Mouse (Mus musculus) forebrain, embryonic 15.5 days (tissue): ENCODE measurements around the gene Apaf1. TPM values are rescaled to one million over a fixed set of nuclear protein-coding genes. Genes with fewer than 3 reads are reported as not detected.

ENCODE experiments used
- ATAC-seq: fragments of 200-750 bp; cut with Nextera tagmentation; replicated peaks from 2 replicates; pipeline ENCODE4 v1.8.0; 2017; ENCODE audit warnings: mild to moderate bottlenecking, moderate TSS enrichment, moderate library complexity
- H3K27ac ChIP-seq: fragments of 300-500 bp; sonication (generic); replicated peaks from 2 replicates; pipeline ENCODE4 v1.5.1; 2015; ENCODE audit warnings: mild to moderate bottlenecking, inconsistent platforms
- H3K27me3 ChIP-seq: fragments of 300-500 bp; sonication (generic); 2 replicates; pipeline ENCODE4 v1.6.1; 2015; ENCODE audit warnings: inconsistent platforms
- H3K36me3 ChIP-seq: fragments of 300-500 bp; sonication (generic); 2 replicates; pipeline ENCODE4 v1.6.1; 2015; ENCODE audit warnings: mild to moderate bottlenecking, inconsistent platforms
- H3K4me1 ChIP-seq: fragments of 300-500 bp; sonication (generic); 2 replicates; pipeline ENCODE4 v1.6.1; 2015; ENCODE audit warnings: inconsistent platforms
- H3K4me2 ChIP-seq: fragments of 300-500 bp; sonication (generic); replicated peaks from 2 replicates; pipeline ENCODE4 v1.6.1; 2015; ENCODE audit warnings: mild to moderate bottlenecking, inconsistent platforms
- H3K4me3 ChIP-seq: fragments of 300-500 bp; sonication (generic); 2 replicates; pipeline ENCODE4 v1.5.1; 2015; ENCODE audit warnings: mild to moderate bottlenecking, inconsistent platforms
- H3K9ac ChIP-seq: fragments of 300-500 bp; sonication (generic); replicated peaks from 2 replicates; pipeline ENCODE4 v1.6.1; 2015; ENCODE audit warnings: mild to moderate bottlenecking, inconsistent platforms
- H3K9me3 ChIP-seq: fragments of 300-500 bp; sonication (generic); 2 replicates; pipeline ENCODE4 v1.6.1; 2016; ENCODE audit warnings: inconsistent platforms
- WGBS: fragments of 180-500 bp; shearing (Covaris S2); methylation state at CpG from one replicate; pipeline ENCODE4 v1.1.7; 2015; ENCODE audit warnings: mixed read lengths; 5-methylcytosine and 5-hydroxymethylcytosine counted together
- polyA plus RNA-seq: library from polyadenylated mRNA; unstranded; fragments of >200 nt; fragmentation: Nextera tagmentation; extraction: Ambion mirVana; gene quantifications from 2 replicates; pipeline ENCODE4 v1.2.1, GENCODE M21; 2015

Apaf1 gene
- polyA plus RNA-seq, 1 experiment from 2014 or later = 20.2 TPM

DNA sequence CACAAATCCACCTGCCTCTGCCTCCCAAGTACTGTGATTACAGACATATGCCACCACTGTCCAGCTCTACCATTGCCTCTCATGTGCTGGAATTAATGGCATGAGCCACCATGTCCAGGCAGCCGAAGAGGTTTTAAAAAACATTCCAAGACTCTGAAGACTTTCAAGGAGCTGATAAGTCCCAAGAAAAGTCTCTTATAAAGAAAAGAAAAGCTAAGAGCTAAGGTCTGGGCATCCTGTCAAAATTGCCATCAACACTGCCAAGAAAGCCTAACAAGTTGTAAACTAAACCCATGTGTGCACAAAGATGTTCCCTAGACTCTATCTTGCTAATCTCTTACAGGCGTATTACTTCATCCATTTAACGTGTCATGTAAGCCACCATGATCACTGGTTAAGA lies 9.2 kb downstream of the Apaf1 start:
- Histone ChIP-seq H3K27me3 (no peaks in the 10 kb centered on the region), H3K9ac (no peak overlapping the region), H3K27ac (no peak overlapping the region), H3K9me3 (no peaks in the 10 kb centered on the region), H3K4me1 (no peaks in the 10 kb centered on the region), H3K4me3 (no peak overlapping the region), H3K36me3 (peaks cover 14% of the 10 kb centered on the region; the same call in 1 of the 2 replicates), H3K4me2 (no peak overlapping the region)
- 62% methylated on average over 3 of the region's 3 CpGs for WGBS
- no peak for ATAC-seq

DNA sequence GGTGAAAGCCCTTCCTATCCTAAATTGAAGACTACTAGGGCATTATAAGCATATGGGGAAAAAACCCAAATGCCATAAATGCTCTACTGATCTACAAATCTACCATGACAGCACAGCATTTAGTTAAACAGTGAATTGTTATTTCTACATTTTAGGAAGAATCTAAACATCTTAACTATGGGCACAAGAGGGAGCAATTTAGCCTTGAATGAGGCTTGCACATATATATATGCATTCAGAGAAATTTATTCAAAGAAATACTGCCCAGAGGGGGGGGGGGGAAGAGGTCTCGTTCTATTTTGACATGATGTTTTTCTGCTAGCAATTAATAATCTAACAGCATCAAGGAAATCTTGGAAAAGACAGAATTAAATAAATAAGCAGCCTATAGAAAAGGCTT lies 10.8 kb downstream of the Apaf1 start:
- Histone ChIP-seq H3K4me3 (no peak overlapping the region), H3K9ac (no peak overlapping the region), H3K4me2 (no peak overlapping the region), H3K27ac (no peak overlapping the region), H3K36me3 (peaks cover 15% of the 10 kb centered on the region; the same call in 1 of the 2 replicates), H3K27me3 (no peaks in the 10 kb centered on the region), H3K4me1 (no peaks in the 10 kb centered on the region), H3K9me3 (no peaks in the 10 kb centered on the region)
- WGBS = 50% methylated on average over 1 of the region's 1 CpGs
- no peak for ATAC-seq

DNA sequence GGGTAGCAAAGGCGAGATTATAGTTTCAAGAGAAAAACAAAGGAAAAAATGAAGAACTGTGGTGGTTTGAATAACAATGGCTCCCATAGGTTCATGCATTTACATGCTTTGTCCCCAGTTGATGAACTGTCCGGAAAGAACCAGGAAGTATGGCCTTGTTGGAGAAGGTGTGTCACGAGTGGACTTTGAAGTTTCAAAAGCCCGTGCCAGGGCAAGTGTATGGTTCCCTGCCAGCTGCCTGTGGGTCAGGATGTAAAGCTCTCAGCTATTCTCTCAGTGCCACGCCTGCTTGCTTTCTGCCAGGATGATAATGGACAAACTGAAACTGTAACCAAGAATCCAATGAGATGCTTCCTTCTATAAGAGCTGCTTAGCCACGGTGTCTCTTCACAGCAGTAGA lies 20.2 kb downstream of the Apaf1 start:
- 0 out of 2 replicates have a peak, but pooled peaks cover 5% of the 10 kb centered on the region for H3K4me1 ChIP-seq
- H3K9ac ChIP-seq = no peak overlapping the region
- no peak overlapping the region for H3K27ac ChIP-seq
- H3K9me3 ChIP-seq = no peaks in the 10 kb centered on the region
- no peaks in the 10 kb centered on the region for H3K27me3 ChIP-seq
- WGBS = 91% methylated on average over 6 of the region's 6 CpGs
- H3K36me3 ChIP-seq = peaks cover 39% of the 10 kb centered on the region
- no peak for ATAC-seq
- H3K4me3 ChIP-seq = no peak overlapping the region
- H3K4me2 ChIP-seq = no peak overlapping the region

DNA sequence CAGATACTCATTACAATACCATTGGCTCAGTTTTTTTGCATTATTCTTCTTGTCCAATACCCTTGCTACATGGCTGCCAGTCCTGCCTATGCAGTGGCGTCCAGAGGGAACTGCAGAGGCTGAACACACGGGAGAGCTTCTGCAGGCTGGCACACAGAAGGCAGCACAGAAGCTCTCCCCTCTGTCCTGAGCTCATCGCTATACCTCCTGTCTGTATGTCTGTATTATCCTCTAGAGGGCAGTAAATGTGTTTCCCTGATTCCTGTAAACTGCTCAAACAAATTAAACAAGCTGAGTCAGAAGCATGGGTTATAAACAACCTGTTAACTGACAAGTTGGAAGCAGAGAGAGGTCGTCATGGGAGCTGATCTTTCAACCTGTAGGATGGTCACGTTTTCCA lies 21.8 kb downstream of the Apaf1 start:
- Histone ChIP-seq H3K4me1 (0 out of 2 replicates have a peak, but pooled peaks cover 5% of the 10 kb centered on the region), H3K9ac (no peak overlapping the region), H3K36me3 (peaks cover 26% of the 10 kb centered on the region), H3K27me3 (no peaks in the 10 kb centered on the region), H3K4me2 (no peak overlapping the region), H3K4me3 (no peak overlapping the region), H3K27ac (no peak overlapping the region), H3K9me3 (no peaks in the 10 kb centered on the region)
- peak; percentile 73; the same call in 1 of the 2 replicates for ATAC-seq
- 32% methylated on average over 5 of the region's 5 CpGs for WGBS

DNA sequence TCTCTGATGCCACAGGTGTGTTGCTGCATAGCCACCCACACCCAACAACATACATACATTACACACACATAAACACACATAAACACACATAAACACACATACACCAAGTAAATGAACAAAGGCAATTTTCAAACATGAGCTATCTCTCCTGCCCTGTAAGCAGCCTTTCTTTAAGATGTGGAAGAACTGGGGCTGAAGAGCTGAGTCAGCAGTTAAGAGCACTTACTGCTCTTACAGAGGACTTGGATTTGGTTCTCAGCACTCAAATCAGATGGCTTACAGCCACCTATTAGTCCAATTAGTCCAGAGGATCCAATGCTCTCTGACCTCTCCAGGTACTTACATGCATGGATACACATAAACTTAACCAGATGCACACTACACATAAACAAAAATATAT lies 29.8 kb downstream of the Apaf1 start:
- no peak overlapping the region for H3K4me2 ChIP-seq

DNA sequence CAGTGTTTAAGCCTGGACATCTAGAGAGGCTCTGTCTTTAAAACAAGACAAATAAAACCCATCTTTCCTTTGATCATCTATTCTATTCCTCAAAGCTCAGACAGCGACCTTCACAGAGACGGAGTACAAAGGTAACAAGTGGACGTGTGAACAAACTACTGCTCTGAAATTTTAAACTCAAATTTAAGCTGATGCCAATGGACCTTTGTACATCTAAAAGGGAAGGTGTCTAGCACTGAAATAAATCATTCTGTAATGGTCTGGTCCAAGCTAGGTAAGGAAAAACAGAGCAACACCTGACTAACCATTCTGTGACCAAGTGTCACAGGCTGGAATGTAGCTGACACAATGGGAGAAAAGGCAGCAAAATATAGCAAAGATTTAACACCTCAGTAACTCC lies 31.4 kb downstream of the Apaf1 start:
- ATAC-seq = no peak
- no peaks in the 10 kb centered on the region for H3K4me1 ChIP-seq
- no peak overlapping the region for H3K27ac ChIP-seq
- no peak overlapping the region for H3K4me2 ChIP-seq
- H3K9ac ChIP-seq = no peak overlapping the region
- H3K27me3 ChIP-seq = no peaks in the 10 kb centered on the region
- 95% methylated on average over 3 of the region's 3 CpGs for WGBS
- H3K9me3 ChIP-seq = no peaks in the 10 kb centered on the region
- H3K4me3 ChIP-seq = no peak overlapping the region
- peaks cover 32% of the 10 kb centered on the region for H3K36me3 ChIP-seq

More for the DNA sequence above, 29.8 kb downstream of the Apaf1 start:
- Histone ChIP-seq H3K9me3 (no peaks in the 10 kb centered on the region), H3K36me3 (peaks cover 27% of the 10 kb centered on the region), H3K4me3 (no peak overlapping the region), H3K27me3 (no peaks in the 10 kb centered on the region), H3K9ac (no peak overlapping the region), H3K27ac (no peak overlapping the region), H3K4me1 (no peaks in the 10 kb centered on the region)
- no peak for ATAC-seq

DNA sequence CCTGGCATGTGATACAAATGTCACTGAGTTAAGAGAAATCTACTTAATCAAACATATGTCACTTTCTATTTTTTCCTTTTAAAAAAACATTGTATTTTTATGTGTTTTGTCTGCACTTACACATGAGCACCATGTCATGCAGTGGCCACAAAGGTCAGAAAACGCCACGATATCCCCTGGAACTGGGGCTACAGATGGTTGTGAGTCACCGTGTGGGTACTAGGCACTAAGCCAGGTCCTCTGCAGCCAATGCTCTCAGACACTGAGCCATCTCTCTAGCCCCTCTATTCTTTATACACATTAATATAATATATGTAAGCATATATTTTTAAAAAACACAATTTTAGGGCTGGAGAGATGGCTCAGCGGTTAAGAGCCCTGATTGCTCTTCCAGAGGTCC lies 32.9 kb downstream of the Apaf1 start:
- peaks cover 27% of the 10 kb centered on the region for H3K36me3 ChIP-seq

DNA sequence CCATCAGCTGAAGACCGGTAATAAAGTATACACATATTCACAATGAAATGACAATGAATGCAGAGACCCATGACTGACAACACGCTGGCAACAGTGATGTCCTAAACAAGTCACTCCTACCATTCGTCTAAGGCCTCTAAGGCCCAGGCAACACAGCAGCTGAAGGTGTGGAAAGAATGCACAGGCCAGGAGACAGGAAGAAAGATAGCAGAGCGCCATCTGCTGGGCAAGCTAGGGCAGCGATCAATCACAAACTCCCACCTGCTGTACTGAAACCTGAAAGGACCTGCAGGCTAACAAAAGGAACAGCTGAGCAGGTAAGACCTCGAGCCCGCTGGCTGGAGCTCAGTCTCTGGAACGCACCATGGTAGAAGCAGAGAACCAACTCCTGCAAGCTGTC lies 48.6 kb downstream of the Apaf1 start:
- H3K9me3 ChIP-seq = no peaks in the 10 kb centered on the region
- H3K27me3 ChIP-seq = no peaks in the 10 kb centered on the region
- ATAC-seq = peak; percentile 73
- no peaks in the 10 kb centered on the region for H3K4me1 ChIP-seq
- H3K36me3 ChIP-seq = peaks cover 15% of the 10 kb centered on the region; the same call in 1 of the 2 replicates
- 21% methylated on average over 8 of the region's 8 CpGs for WGBS
- no peak overlapping the region for H3K4me3 ChIP-seq
- H3K27ac ChIP-seq = no peak overlapping the region
- no peak overlapping the region for H3K9ac ChIP-seq
- no peak overlapping the region for H3K4me2 ChIP-seq

More for the DNA sequence above, 32.9 kb downstream of the Apaf1 start:
- Histone ChIP-seq H3K4me1 (no peaks in the 10 kb centered on the region), H3K4me3 (no peak overlapping the region), H3K9ac (no peak overlapping the region), H3K4me2 (no peak overlapping the region), H3K9me3 (no peaks in the 10 kb centered on the region), H3K27ac (no peak overlapping the region), H3K27me3 (no peaks in the 10 kb centered on the region)
- 79% methylated on average over 4 of the region's 4 CpGs for WGBS
- ATAC-seq = no peak

DNA sequence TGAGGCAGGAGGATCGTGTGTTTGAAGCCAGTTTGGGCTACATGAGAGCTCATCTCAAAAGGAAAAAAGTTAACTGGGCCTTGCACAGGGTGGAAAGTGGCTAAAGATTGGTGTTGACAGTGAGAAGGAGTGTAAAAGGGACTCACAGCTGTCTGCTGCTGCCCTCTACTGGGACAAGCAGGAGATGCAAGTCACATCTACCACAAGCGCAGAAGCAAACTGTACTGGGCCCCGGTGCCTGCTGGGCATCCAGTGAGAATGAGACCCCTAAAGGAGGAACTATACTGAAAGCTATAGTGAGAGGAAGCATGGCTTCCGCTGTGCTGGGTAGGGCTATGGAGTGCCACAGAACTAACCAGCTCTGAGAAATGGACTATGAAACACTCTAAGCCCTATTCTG lies 50.2 kb downstream of the Apaf1 start:
- Histone ChIP-seq H3K27me3 (no peaks in the 10 kb centered on the region), H3K36me3 (peaks cover 14% of the 10 kb centered on the region; the same call in 1 of the 2 replicates), H3K9ac (no peak overlapping the region), H3K4me1 (no peaks in the 10 kb centered on the region), H3K4me3 (no peak overlapping the region), H3K27ac (no peak overlapping the region), H3K4me2 (no peak overlapping the region), H3K9me3 (no peaks in the 10 kb centered on the region)
- ATAC-seq = peak; percentile 75
- 19% methylated on average over 4 of the region's 4 CpGs for WGBS

DNA sequence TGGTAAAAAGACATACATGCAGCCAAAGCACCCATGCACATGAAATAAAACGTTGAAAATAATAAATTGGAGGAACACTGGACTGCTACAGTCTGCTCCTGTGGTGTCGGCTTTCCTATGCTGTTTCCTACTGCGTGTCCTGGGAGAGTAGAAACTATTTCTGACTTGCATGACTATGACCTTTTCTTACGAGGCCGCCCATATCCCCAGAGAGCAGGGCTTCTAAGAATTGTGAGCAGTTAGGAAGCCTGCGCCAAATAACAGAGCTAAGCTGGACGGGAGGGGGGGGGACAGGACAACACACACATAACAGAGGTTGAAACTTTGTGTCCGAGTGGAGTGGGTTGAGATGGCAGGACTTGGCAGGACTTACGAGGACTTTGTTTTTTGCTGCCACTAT lies 51.4 kb downstream of the Apaf1 start:
- Histone ChIP-seq H3K4me1 (no peaks in the 10 kb centered on the region), H3K9ac (no peak overlapping the region), H3K36me3 (peaks cover 7% of the 10 kb centered on the region; the same call in 1 of the 2 replicates), H3K27me3 (no peaks in the 10 kb centered on the region), H3K27ac (no peak overlapping the region), H3K4me3 (no peak overlapping the region), H3K4me2 (no peak overlapping the region), H3K9me3 (no peaks in the 10 kb centered on the region)
- 92% methylated on average over 9 of the region's 9 CpGs for WGBS
- ATAC-seq = no peak

DNA sequence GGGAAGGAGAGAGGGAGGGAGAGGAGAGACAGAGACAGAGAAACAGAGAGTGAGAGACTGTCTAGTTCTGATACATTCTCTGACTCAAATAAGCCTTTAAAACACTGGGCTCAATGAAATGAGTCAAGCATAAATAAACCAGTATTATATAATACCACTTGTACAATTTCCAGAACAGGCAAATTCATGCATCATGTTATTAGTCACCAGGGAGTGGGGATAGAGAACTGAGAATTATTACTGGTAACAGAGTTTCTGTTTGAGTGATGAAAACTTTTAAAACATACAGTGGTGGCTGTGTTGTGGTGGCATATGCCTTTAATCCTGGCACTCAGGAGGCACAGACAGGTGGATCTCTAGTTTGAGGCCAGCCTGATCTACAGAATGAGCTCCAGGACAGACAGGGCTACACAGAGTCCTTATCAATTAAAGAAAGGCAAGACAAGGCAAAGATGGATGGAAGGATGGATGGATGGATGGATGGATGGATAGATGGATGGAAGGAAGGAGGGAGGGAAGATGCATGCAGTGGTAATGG lies 53.5 kb downstream of the Apaf1 start:
- ATAC-seq = no peak
- Histone ChIP-seq H3K9ac (no peak overlapping the region), H3K27me3 (no peaks in the 10 kb centered on the region), H3K4me2 (no peak overlapping the region), H3K36me3 (peaks cover 7% of the 10 kb centered on the region; the same call in 1 of the 2 replicates), H3K9me3 (no peaks in the 10 kb centered on the region), H3K27ac (no peak overlapping the region), H3K4me1 (no peaks in the 10 kb centered on the region), H3K4me3 (no peak overlapping the region)

DNA sequence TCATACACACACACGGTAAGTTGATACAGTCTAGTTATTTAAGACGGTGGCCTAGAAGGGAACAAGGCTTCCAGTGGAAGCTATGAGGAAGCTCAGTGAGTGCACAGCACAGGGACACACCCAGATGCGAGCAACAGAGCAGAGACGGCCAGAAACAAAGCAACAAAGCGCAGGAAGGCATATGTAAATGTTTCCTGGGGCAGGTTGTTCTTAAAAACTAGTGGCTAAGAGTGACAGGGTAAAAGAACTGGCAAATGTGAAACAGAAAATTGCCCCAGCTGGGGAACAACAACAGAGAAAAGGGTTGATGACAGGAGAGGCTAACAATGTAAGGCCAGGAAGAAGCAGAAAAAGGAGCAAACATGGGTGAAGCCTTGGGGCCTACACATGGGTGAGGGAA lies 54.6 kb downstream of the Apaf1 start:
- 87% methylated on average over 5 of the region's 5 CpGs for WGBS
- no peak overlapping the region for H3K4me3 ChIP-seq
- no peaks in the 10 kb centered on the region for H3K9me3 ChIP-seq
- ATAC-seq = no peak
- no peak overlapping the region for H3K27ac ChIP-seq
- no peak overlapping the region for H3K4me2 ChIP-seq
- H3K4me1 ChIP-seq = no peaks in the 10 kb centered on the region
- H3K9ac ChIP-seq = no peak overlapping the region
- H3K36me3 ChIP-seq = peaks cover 7% of the 10 kb centered on the region; the same call in 1 of the 2 replicates
- H3K27me3 ChIP-seq = no peaks in the 10 kb centered on the region

DNA sequence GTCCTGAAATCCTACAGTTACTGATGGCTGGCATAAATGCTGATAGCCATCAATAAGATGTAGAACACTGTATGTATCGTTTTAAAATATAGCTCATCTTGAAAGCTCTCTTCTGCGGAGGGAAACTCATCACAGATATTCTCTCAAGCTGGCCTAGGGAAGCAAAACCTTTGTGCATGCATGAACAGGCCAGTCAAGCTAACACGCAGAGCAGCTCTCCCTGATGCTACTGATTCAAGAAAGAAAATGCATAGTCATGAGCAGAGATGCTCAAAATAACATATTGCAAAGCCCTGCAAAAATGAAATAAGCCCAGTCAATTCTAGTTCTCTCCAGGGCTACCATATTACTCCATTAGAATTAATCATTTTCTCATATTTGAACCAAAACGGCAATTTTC lies 55.1 kb downstream of the Apaf1 start:
- no peaks in the 10 kb centered on the region for H3K9me3 ChIP-seq
- H3K4me3 ChIP-seq = no peak overlapping the region
- no peaks in the 10 kb centered on the region for H3K27me3 ChIP-seq
- H3K27ac ChIP-seq = no peak overlapping the region
- no peak for ATAC-seq
- H3K4me1 ChIP-seq = no peaks in the 10 kb centered on the region
- 94% methylated on average over 4 of the region's 4 CpGs for WGBS
- H3K9ac ChIP-seq = no peak overlapping the region
- H3K36me3 ChIP-seq = peaks cover 7% of the 10 kb centered on the region; the same call in 1 of the 2 replicates
- H3K4me2 ChIP-seq = no peak overlapping the region
